In genomic region chr5:102844731-102845598, GRCm38 (mm10) we compare ENCODE assay signal across 8 mouse cellular contexts.
DNase-seq lines count a peak whose midpoint lies in the region; ATAC-seq and TF ChIP-seq lines count a peak whose summit lies in the region.

No protein-coding gene starts in this region.

- DNase-seq in heart, adult 2 months = peak; percentile 77 to 84
- DNase-seq in kidney, adult 2 months = peak; percentile 93
- DNase-seq in left cerebral cortex, postnatal 4 days = peak; percentile 80
- peak; percentile 77 for DNase-seq in midbrain, embryonic 10.5 days (ENCODE audit: low spot score)
- DNase-seq in spleen, postnatal 4 days (ENCODE audit: low spot score in 2 of 2) = no peak

- peak overlapping the region; percentile 65 for H3K4me2 ChIP-seq in embryonic facial prominence, embryonic 12.5 days (replicated peaks)

- no peak overlapping the region for H3K27ac ChIP-seq in bone marrow macrophage, adult 2 months (ENCODE audit: insufficient read depth, low read depth, low read length)
- H3K27ac ChIP-seq in embryonic facial prominence, embryonic 12.5 days = peak overlapping the region; percentile 23; the same call in 1 of the 2 replicates
- 0 out of 2 replicates have a peak overlapping the region, but pooled peaks have one; percentile 1 for H3K27ac ChIP-seq in heart, adult 2 months
- H3K27ac ChIP-seq in kidney, adult 2 months (ENCODE audit: insufficient read depth, low read depth, low read length) = peak overlapping the region; percentile 98
- H3K27ac ChIP-seq in midbrain, embryonic 10.5 days (replicated peaks) = peak overlapping the region; percentile 83
- no peak overlapping the region for H3K27ac ChIP-seq in small intestine, adult 2 months (ENCODE audit: insufficient read depth, low read depth, low read length)

- peaks cover 6% of the 10 kb centered on the region; the same call in 1 of the 2 replicates for H3K4me1 ChIP-seq in bone marrow macrophage, adult 2 months (ENCODE audit: control insufficient read depth, insufficient read depth, low read length)
- peaks cover 12% of the 10 kb centered on the region; the same call in 1 of the 2 replicates for H3K4me1 ChIP-seq in embryonic facial prominence, embryonic 12.5 days
- peaks cover 1% of the 10 kb centered on the region; the same call in 1 of the 2 replicates for H3K4me1 ChIP-seq in heart, adult 2 months (ENCODE audit: control insufficient read depth, insufficient read depth, low read length)
- peaks cover 37% of the 10 kb centered on the region for H3K4me1 ChIP-seq in kidney, adult 2 months (ENCODE audit: control insufficient read depth, insufficient read depth, low read length)
- peaks cover 46% of the 10 kb centered on the region for H3K4me1 ChIP-seq in midbrain, embryonic 10.5 days
- H3K4me1 ChIP-seq in small intestine, adult 2 months (ENCODE audit: control insufficient read depth, insufficient read depth, insufficient read length, low read length) = peaks cover 3% of the 10 kb centered on the region; the same call in 1 of the 2 replicates

- H3K9ac ChIP-seq in embryonic facial prominence, embryonic 12.5 days = no peak overlapping the region
- peak overlapping the region; percentile 3 for H3K9ac ChIP-seq in heart, adult 2 months (ENCODE audit: low read depth, low read length)

- peaks cover 2% of the 10 kb centered on the region; the same call in 1 of the 2 replicates for H3K79me2 ChIP-seq in heart, adult 2 months (replicated peaks; ENCODE audit: control insufficient read depth, insufficient read depth, low read length)

- TF ChIP-seq EP300 in heart, adult 2 months (IDR thresholded peaks at IDR 0.05; ENCODE audit: insufficient read depth, low read depth, low read length) = no peak

- peak; percentile 91 for ATAC-seq in embryonic facial prominence, embryonic 12.5 days (ENCODE audit: insufficient number of reproducible peaks, insufficient read depth, low FRiP score, low TSS enrichment)

- no peaks in the 10 kb centered on the region for H3K9me3 ChIP-seq in embryonic facial prominence, embryonic 12.5 days
- no peaks in the 10 kb centered on the region for H3K9me3 ChIP-seq in midbrain, embryonic 10.5 days (replicated peaks)

- TF ChIP-seq CTCF in bone marrow macrophage, adult 2 months (IDR thresholded peaks at IDR 0.05; ENCODE audit: low read depth, low read length) = no peak
- TF ChIP-seq CTCF in heart, adult 2 months (IDR thresholded peaks at IDR 0.05) = peak; percentile 29
- no peak; the same call in 1 of the 2 replicates for TF ChIP-seq CTCF in kidney, adult 2 months (conservative IDR thresholded peaks at IDR 0.05; ENCODE audit: insufficient read depth, insufficient read length, low read depth, low read length)
- no peak for TF ChIP-seq CTCF in small intestine, adult 2 months (IDR thresholded peaks at IDR 0.05; ENCODE audit: extremely low read depth, insufficient read length, insufficient replicate concordance, low read depth, low read length)

- no peak for TF ChIP-seq POLR2A in bone marrow macrophage, adult 2 months (IDR thresholded peaks at IDR 0.05; ENCODE audit: borderline replicate concordance, low read depth, low read length)
- no peak for TF ChIP-seq POLR2A in heart, adult 2 months (IDR thresholded peaks at IDR 0.05; ENCODE audit: insufficient read depth, low read depth, low read length)
- peak; percentile 66 for TF ChIP-seq POLR2A in kidney, adult 2 months (IDR thresholded peaks at IDR 0.05; ENCODE audit: low read depth, low read length)
- no peak for TF ChIP-seq POLR2A in small intestine, adult 2 months (IDR thresholded peaks at IDR 0.05; ENCODE audit: low read depth, low read length)

- H3K27me3 ChIP-seq in embryonic facial prominence, embryonic 12.5 days = no peaks in the 10 kb centered on the region
- H3K27me3 ChIP-seq in heart, adult 2 months (ENCODE audit: control insufficient read depth, insufficient read depth, low read length) = no peaks in the 10 kb centered on the region
- no peaks in the 10 kb centered on the region for H3K27me3 ChIP-seq in kidney, adult 2 months (replicated peaks; ENCODE audit: control insufficient read depth, insufficient read depth, low read length)
- H3K27me3 ChIP-seq in midbrain, embryonic 10.5 days (ENCODE audit: low read depth, poor library complexity, severe bottlenecking) = peaks cover 11% of the 10 kb centered on the region; the same call in 1 of the 2 replicates
- H3K27me3 ChIP-seq in small intestine, adult 2 months (ENCODE audit: control insufficient read depth, insufficient read depth, low read length) = no peaks in the 10 kb centered on the region

- 2% methylated on average over 21 of the region's 21 CpGs for WGBS in embryonic facial prominence, embryonic 12.5 days
- WGBS in heart, adult 2 months = 2% methylated on average over 21 of the region's 21 CpGs
- under 1% methylated on average over 21 of the region's 21 CpGs for WGBS in kidney, adult 2 months
- WGBS in midbrain, embryonic 10.5 days = under 1% methylated on average over 21 of the region's 21 CpGs
- WGBS in small intestine, adult 2 months = under 1% methylated on average over 21 of the region's 21 CpGs

- no peaks in the 10 kb centered on the region for H3K36me3 ChIP-seq in embryonic facial prominence, embryonic 12.5 days
- H3K36me3 ChIP-seq in heart, adult 2 months (ENCODE audit: control insufficient read depth, insufficient read depth, low read length) = no peaks in the 10 kb centered on the region; the same call in 1 of the 2 replicates
- H3K36me3 ChIP-seq in kidney, adult 2 months (ENCODE audit: control insufficient read depth, insufficient read depth, low read length) = peaks cover 2% of the 10 kb centered on the region; the same call in 1 of the 2 replicates
- H3K36me3 ChIP-seq in midbrain, embryonic 10.5 days = no peaks in the 10 kb centered on the region
- H3K36me3 ChIP-seq in small intestine, adult 2 months (ENCODE audit: control insufficient read depth, insufficient read depth, low read length) = no peaks in the 10 kb centered on the region

- peak overlapping the region; percentile 58 for H3K4me3 ChIP-seq in bone marrow macrophage, adult 2 months (ENCODE audit: insufficient read depth, low read length)
- H3K4me3 ChIP-seq in embryonic facial prominence, embryonic 12.5 days = peak overlapping the region; percentile 36
- peak overlapping the region; percentile 44 for H3K4me3 ChIP-seq in heart, adult 2 months
- H3K4me3 ChIP-seq in kidney, adult 2 months (ENCODE audit: insufficient read depth, low read depth, low read length) = peak overlapping the region; percentile 68
- peak overlapping the region; percentile 58 for H3K4me3 ChIP-seq in midbrain, embryonic 10.5 days
- H3K4me3 ChIP-seq in small intestine, adult 2 months (ENCODE audit: low read depth, low read length) = peak overlapping the region; percentile 54

- intact Hi-C loops in heart, adult 2 months (cut with DNase I) = no loop called here
- intact Hi-C loops in left cerebral cortex, postnatal 4 days (cut with DNase I) = no loop called here

Comparison
In these comparisons a context has a peak if more than half of its experiments do, and no peak if none do; other contexts are left out.
1. H3K27ac ChIP-seq: peak in embryonic facial prominence, embryonic 12.5 days (single experiment), heart, adult 2 months (single experiment), kidney, adult 2 months (single experiment) and midbrain, embryonic 10.5 days (single experiment); none in bone marrow macrophage, adult 2 months (single experiment) and small intestine, adult 2 months (single experiment).
2. DNase-seq: peak in heart, adult 2 months (2 of 2), kidney, adult 2 months (single experiment), left cerebral cortex, postnatal 4 days (single experiment) and midbrain, embryonic 10.5 days (single experiment); none in spleen, postnatal 4 days (0 of 2).
3. Peak in every context shown above with its lines, with median percentiles within 50 percentile points of each other: H3K4me3 ChIP-seq.